Mouse (Mus musculus) CH12.LX (cell line): ENCODE data around the gene Cep295.

Source experiments
- BHLHE40 ChIP-seq: IDR thresholded peaks from 2 replicates; pipeline ENCODE4 v1.6.1; 2011; ENCODE audit warnings: mild to moderate bottlenecking, low read depth, low read length, improper control_type of control experiment
- CTCF ChIP-seq, 2 experiments: IDR thresholded peaks in 1 of 2; conservative IDR thresholded peaks in 1 of 2; 2 replicates each; pipeline ENCODE4 v1.5.1; 2011 to 2012; ENCODE audit warnings: low read depth in 2 of 2, low read length in 2 of 2, improper control_type of control experiment in 1 of 2, inconsistent platforms in 1 of 2, mild to moderate bottlenecking in 1 of 2, moderate library complexity in 1 of 2
- E2F4 ChIP-seq: IDR thresholded peaks from 2 replicates; pipeline ENCODE4 v1.6.1; 2011; ENCODE audit warnings: low read depth, low read length, improper control_type of control experiment; ENCODE audit not compliant: insufficient replicate concordance
- ELF1 ChIP-seq: IDR thresholded peaks from 2 replicates; pipeline ENCODE4 v1.6.1; 2014; ENCODE audit warnings: low read depth, mild to moderate bottlenecking, inconsistent platforms, low read length, improper control_type of control experiment
- EP300 ChIP-seq: IDR thresholded peaks from 2 replicates; pipeline ENCODE4 v1.6.1; 2011; ENCODE audit warnings: low read length, improper control_type of control experiment
- GABPA ChIP-seq: IDR thresholded peaks from 2 replicates; pipeline ENCODE4 v1.6.1; 2012; ENCODE audit warnings: low read depth, low read length, improper control_type of control experiment, inconsistent platforms; ENCODE audit not compliant: insufficient replicate concordance
- JUN ChIP-seq: IDR thresholded peaks from 2 replicates; pipeline ENCODE4 v1.6.1; 2011; ENCODE audit warnings: low read depth, mild to moderate bottlenecking, low read length, improper control_type of control experiment, moderate library complexity; ENCODE audit not compliant: insufficient read depth
- MAX ChIP-seq: IDR thresholded peaks from 2 replicates; pipeline ENCODE4 v1.6.1; 2011; ENCODE audit warnings: low read length, improper control_type of control experiment
- MEF2A ChIP-seq: IDR thresholded peaks from 2 replicates; pipeline ENCODE4 v1.6.1; 2014; ENCODE audit warnings: low read depth, mild to moderate bottlenecking, inconsistent platforms, low read length, improper control_type of control experiment, borderline replicate concordance
- MYC ChIP-seq: IDR thresholded peaks from 2 replicates; pipeline ENCODE4 v1.6.1; 2011; ENCODE audit warnings: low read depth, mild to moderate bottlenecking, improper control_type of control experiment, low read length
- POLR2A ChIP-seq: IDR thresholded peaks from 2 replicates; pipeline ENCODE4 v1.6.1; 2011; ENCODE audit warnings: low read depth, mild to moderate bottlenecking, improper control_type of control experiment, low read length
- ZC3H11A ChIP-seq: IDR thresholded peaks from 2 replicates; pipeline ENCODE4 v1.6.1; 2012; ENCODE audit warnings: low read depth, mild to moderate bottlenecking, inconsistent platforms, low read length, improper control_type of control experiment
- ZNF384 ChIP-seq: IDR thresholded peaks from 2 replicates; pipeline ENCODE4 v1.6.1; 2012; ENCODE audit warnings: low read depth, low read length, improper control_type of control experiment, inconsistent platforms

DNA sequence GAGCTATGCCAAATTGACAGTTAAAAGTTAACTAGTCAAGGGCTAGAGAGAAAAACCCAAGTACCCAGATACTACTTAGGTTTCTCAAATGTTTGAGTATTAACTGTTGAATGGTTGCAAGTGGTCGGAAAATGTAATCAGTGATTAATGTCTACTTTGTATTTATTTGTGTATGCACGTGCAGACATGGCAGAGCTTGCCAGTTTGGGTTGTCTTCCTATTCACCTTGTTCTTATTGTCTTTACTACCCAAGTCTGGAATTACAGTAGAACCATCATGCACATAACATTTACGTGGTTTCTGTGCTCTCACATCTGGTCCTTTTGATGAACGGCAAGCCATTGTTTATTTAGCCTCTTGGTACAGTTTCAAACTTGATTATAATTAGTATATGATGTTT, 48.2 kb downstream of the Cep295 start:
- TF ChIP-seq MAX (no peak), CTCF (conservative IDR thresholded peaks at IDR 0.05 in 1 of 2, IDR thresholded peaks at IDR 0.05 in 1 of 2; ENCODE audit: low read depth in 2 of 2, low read length in 2 of 2) (no peak), ZC3H11A (no peak), ZNF384 (no peak), E2F4 (no peak), POLR2A (no peak), MEF2A (no peak), ELF1 (no peak), MYC (no peak), EP300 (no peak), JUN (no peak), GABPA (no peak), BHLHE40 (peak; percentile 60)
